Mouse (Mus musculus): Measurements from ENCODE around the gene Foxk2. TPM values are rescaled to one million over a fixed set of nuclear protein-coding genes. Genes with fewer than 3 reads are reported as not detected.

Gene Foxk2
- polyA plus RNA-seq (2015; fragmentation: Nextera tagmentation; extraction: Ambion mirVana): 3.7 TPM in 2 replicates

DNA sequence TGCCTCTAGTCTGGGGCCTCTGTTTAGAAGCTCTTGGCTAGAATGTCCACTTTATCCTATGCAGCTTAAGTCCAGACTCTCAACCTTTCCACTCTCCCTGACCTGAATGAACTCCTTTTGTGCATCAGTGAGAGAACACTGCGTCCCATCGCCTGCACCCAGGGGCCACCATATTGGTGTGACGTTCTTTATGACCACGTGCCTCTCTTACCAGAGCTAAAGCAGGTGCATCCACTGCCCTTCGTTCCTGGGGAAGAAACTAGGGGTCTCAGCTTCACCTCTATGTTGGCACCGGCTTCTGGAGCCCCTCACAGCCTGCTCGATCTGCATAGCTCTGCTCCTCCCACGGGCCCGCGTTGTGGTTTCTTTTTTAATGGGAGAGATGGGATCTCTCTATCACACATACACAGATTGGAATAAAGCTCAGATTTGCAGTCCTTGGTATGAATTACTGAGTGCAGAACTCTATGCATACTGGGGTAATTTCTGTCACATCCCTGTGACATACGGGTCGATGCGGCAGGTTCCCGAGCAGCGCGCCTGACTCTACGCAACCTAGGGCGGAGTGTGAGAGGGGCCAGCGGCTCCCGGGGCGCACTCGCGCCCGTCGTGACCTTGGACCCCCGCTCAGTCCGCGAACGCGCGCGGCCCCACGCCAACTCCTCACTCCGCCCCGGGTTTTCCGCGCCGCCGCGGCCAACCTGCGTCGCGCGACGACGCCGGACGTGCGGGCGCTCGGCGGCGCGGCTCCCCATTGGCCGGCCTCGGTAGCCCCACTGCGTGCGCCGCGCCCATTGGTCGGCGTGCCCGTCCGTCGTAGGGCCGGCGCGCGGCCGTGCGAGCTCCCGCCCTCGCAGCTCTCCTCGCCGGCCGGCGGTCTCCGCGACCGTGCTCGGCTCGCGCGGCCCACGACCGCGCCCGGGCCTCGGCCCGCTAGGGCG lies at the start of gene Foxk2:
Foxk2 (plus strand) TSS at position 831 of the 941 bp plus-strand sequence.
- TF ChIP-seq CTCF (IDR thresholded peaks at IDR 0.05; ENCODE audit: low read depth): no peak
- ATAC-seq: peak; percentile 99
- Histone ChIP-seq H3K36me3 (ENCODE audit: control insufficient read depth, insufficient read depth) (peaks cover 20% of the 10 kb centered on the region), H3K4me2 (replicated peaks; ENCODE audit: low read depth) (peak within 1 kb of the TSS; percentile 92), H3K4me1 (replicated peaks; ENCODE audit: control insufficient read depth, insufficient read depth, low read length) (no peaks in the 10 kb centered on the region), H3K4me3 (ENCODE audit: low read depth, low read length) (peak within 1 kb of the TSS; percentile 92), H3K27me3 (replicated peaks; ENCODE audit: control insufficient read depth, insufficient read depth, low read length) (no peaks in the 10 kb centered on the region), H3K9ac (ENCODE audit: low read depth, low read length) (peak within 1 kb of the TSS; percentile 94), H3K9me3 (ENCODE audit: control insufficient read depth) (no peaks in the 10 kb centered on the region), H3K27ac (ENCODE audit: low read depth, low read length) (peak within 1 kb of the TSS; percentile 87)
- under 1% methylated on average over 90 of the region's 91 CpGs for WGBS

DNA sequence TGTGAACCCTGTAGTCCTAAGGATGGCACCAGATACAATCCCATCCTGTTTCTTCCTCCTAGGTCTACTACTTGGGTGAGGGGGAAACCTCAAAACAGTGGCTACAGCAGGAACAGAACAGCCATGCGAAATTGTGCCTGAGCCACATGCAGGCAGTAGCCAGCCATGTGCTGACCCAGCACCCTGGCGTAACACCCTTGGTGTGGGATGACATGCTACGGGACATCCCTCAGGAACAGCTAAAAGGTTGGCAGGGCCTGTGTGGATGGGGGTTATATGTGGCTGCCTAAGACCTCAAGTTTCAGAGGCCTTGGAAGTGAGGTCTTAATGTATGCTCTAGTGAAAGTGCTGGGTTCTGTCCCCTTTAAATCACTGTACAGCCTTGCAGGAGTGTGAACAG lies 43.0 kb upstream of the Foxk2 start:
- H3K27me3 ChIP-seq (replicated peaks; ENCODE audit: control insufficient read depth, insufficient read depth, low read length): no peaks in the 10 kb centered on the region
- ATAC-seq: no peak
- H3K4me1 ChIP-seq (replicated peaks; ENCODE audit: control insufficient read depth, insufficient read depth, low read length): no peaks in the 10 kb centered on the region
- no peak for TF ChIP-seq CTCF (IDR thresholded peaks at IDR 0.05; ENCODE audit: low read depth)
- H3K27ac ChIP-seq (ENCODE audit: low read depth, low read length): no peak overlapping the region
- H3K9me3 ChIP-seq (ENCODE audit: control insufficient read depth): no peaks in the 10 kb centered on the region
- no peak overlapping the region for H3K4me3 ChIP-seq (ENCODE audit: low read depth, low read length)
- no peak overlapping the region for H3K4me2 ChIP-seq (replicated peaks; ENCODE audit: low read depth)
- WGBS: 92% methylated on average over 3 of the region's 3 CpGs
- H3K36me3 ChIP-seq (ENCODE audit: control insufficient read depth, insufficient read depth): peaks cover 59% of the 10 kb centered on the region
- H3K9ac ChIP-seq (ENCODE audit: low read depth, low read length): no peak overlapping the region

DNA sequence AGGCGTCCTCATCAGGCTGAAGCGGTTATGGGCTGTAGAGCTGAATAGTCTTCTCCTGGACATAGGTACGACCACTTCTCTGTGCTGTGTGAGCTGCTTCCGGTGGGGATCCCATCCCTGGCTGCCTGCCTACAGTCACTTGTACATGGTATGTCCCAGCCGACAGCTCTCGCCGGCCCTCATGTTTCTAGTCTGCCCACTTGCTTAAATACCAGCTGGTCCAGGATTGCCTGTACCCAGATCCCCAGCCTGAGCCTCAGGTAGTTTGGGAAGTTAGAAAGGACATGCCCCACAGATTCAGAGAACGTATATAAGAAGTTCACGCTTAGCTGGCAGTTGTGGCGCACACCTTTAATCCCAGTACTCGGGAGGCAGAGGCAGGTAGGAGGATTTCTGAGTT lies 40.0 kb upstream of the Foxk2 start:
- Histone ChIP-seq H3K9ac (ENCODE audit: low read depth, low read length) (no peak overlapping the region), H3K4me2 (replicated peaks; ENCODE audit: low read depth) (no peak overlapping the region), H3K4me3 (ENCODE audit: low read depth, low read length) (no peak overlapping the region), H3K27me3 (replicated peaks; ENCODE audit: control insufficient read depth, insufficient read depth, low read length) (no peaks in the 10 kb centered on the region), H3K27ac (ENCODE audit: low read depth, low read length) (no peak overlapping the region), H3K9me3 (ENCODE audit: control insufficient read depth) (no peaks in the 10 kb centered on the region), H3K36me3 (ENCODE audit: control insufficient read depth, insufficient read depth) (peaks cover 78% of the 10 kb centered on the region), H3K4me1 (replicated peaks; ENCODE audit: control insufficient read depth, insufficient read depth, low read length) (no peaks in the 10 kb centered on the region)
- 94% methylated on average over 11 of the region's 11 CpGs for WGBS
- ATAC-seq: no peak
- TF ChIP-seq CTCF (IDR thresholded peaks at IDR 0.05; ENCODE audit: low read depth): no peak

DNA sequence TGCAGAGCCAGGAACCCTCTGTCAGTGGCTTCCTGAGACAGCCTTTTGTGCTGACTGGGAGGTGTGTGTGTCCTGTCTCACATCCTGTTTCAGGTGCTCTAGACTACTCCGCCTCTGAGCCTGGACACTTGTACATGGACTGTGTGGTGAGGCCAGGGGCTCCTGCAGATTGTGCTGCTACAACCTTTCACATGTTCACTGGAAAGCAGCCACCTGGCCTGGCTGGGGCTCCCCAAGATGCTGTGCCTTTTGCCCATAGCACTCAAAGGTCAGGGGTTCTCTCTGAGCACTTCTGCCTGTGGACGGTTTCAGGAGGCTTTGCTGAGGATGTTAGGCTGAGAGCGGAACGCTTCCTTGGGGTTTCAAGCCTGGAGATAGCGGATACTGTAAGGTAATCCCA lies 39.0 kb upstream of the Foxk2 start:
- Histone ChIP-seq H3K4me1 (replicated peaks; ENCODE audit: control insufficient read depth, insufficient read depth, low read length) (no peaks in the 10 kb centered on the region), H3K4me2 (replicated peaks; ENCODE audit: low read depth) (no peak overlapping the region), H3K9me3 (ENCODE audit: control insufficient read depth) (no peaks in the 10 kb centered on the region), H3K4me3 (ENCODE audit: low read depth, low read length) (no peak overlapping the region), H3K27ac (ENCODE audit: low read depth, low read length) (no peak overlapping the region), H3K36me3 (ENCODE audit: control insufficient read depth, insufficient read depth) (peaks cover 88% of the 10 kb centered on the region), H3K27me3 (replicated peaks; ENCODE audit: control insufficient read depth, insufficient read depth, low read length) (no peaks in the 10 kb centered on the region), H3K9ac (ENCODE audit: low read depth, low read length) (no peak overlapping the region)
- no peak for ATAC-seq
- WGBS: 86% methylated on average over 5 of the region's 5 CpGs
- no peak for TF ChIP-seq CTCF (IDR thresholded peaks at IDR 0.05; ENCODE audit: low read depth)

DNA sequence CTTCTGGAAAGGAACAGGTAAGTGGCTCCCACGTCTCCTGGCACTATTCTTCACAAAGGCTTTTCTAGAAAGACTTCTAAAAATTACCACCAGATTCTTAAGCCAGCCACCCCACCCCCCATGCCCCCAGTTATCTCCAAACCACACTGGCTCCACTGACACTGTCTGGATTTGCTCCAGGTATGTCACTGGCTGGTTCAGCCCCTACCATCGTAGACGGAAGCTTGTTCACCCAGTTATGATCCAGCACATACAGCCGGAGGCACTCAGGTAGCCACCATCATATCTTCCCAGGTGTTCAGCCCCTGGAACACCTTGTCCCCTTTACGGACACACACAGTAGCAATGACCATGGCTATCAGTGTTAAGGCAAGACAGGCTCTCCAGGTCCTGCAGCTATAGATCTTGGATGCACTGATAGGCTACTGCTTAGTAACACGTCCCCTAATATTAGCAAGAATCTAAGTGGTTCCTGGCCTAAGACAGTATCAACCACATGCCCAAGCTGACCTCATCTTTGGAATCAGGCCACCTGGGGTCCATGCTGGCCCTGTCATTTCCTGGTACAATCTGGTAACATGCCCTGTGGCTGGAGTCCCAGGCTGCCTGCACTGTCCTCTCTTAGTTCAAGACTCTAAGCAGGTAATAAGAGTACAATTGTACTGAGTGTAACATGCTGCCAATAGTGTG lies 38.3 kb upstream of the Foxk2 start:
- Histone ChIP-seq H3K36me3 (ENCODE audit: control insufficient read depth, insufficient read depth) (peaks cover 92% of the 10 kb centered on the region), H3K4me1 (replicated peaks; ENCODE audit: control insufficient read depth, insufficient read depth, low read length) (no peaks in the 10 kb centered on the region), H3K4me2 (replicated peaks; ENCODE audit: low read depth) (no peak overlapping the region), H3K9me3 (ENCODE audit: control insufficient read depth) (no peaks in the 10 kb centered on the region), H3K4me3 (ENCODE audit: low read depth, low read length) (no peak overlapping the region), H3K27ac (ENCODE audit: low read depth, low read length) (no peak overlapping the region; the same call in 1 of the 2 replicates), H3K27me3 (replicated peaks; ENCODE audit: control insufficient read depth, insufficient read depth, low read length) (no peaks in the 10 kb centered on the region), H3K9ac (ENCODE audit: low read depth, low read length) (no peak overlapping the region)
- WGBS: 91% methylated on average over 6 of the region's 6 CpGs
- TF ChIP-seq CTCF (IDR thresholded peaks at IDR 0.05; ENCODE audit: low read depth): no peak
- no peak for ATAC-seq
